In genomic region chr13:45390962-45391853, GRCm38 (mm10) we compare ENCODE assay signal across 8 mouse cellular contexts. TPM values are rescaled to one million over a fixed set of nuclear protein-coding genes. Genes with fewer than 3 reads are reported as not detected.
DNase-seq lines count a peak whose midpoint lies in the region; ATAC-seq lines count a peak whose summit lies in the region.

No protein-coding gene starts in this region.

- 15% methylated on average over 19 of the region's 19 CpGs for WGBS in liver, embryonic 15.5 days (ENCODE audit: insufficient replicate concordance)
- 64% methylated on average over 19 of the region's 19 CpGs for WGBS in neural tube, embryonic 13.5 days

- no peaks in the 10 kb centered on the region for H3K9me3 ChIP-seq in liver, embryonic 15.5 days (replicated peaks)
- no peaks in the 10 kb centered on the region for H3K9me3 ChIP-seq in neural tube, embryonic 13.5 days

- peaks cover 60% of the 10 kb centered on the region for H3K4me1 ChIP-seq in liver, embryonic 15.5 days (replicated peaks)
- H3K4me1 ChIP-seq in neural tube, embryonic 13.5 days (replicated peaks): peaks cover 45% of the 10 kb centered on the region

- H3K4me2 ChIP-seq in liver, embryonic 15.5 days: peak overlapping the region; percentile 82
- H3K4me2 ChIP-seq in neural tube, embryonic 13.5 days: peak overlapping the region; percentile 97

- peak; percentile 65 for ATAC-seq in inflammation-experienced regulatory T-cells, adult 6 months
- no peak for ATAC-seq in liver, embryonic 15.5 days (ENCODE audit: insufficient read depth)
- ATAC-seq in neural tube, embryonic 13.5 days (ENCODE audit: low read depth): no peak

- H3K9ac ChIP-seq in liver, embryonic 15.5 days: peak overlapping the region; percentile 89
- peak overlapping the region; percentile 81 for H3K9ac ChIP-seq in neural tube, embryonic 13.5 days

- peak; percentile 77 to 78 for DNase-seq in B cell, adult 2 months
- peak; percentile 31 for DNase-seq in ZHBTc4 (ENCODE audit: low read depth, low spot score)
- DNase-seq in forelimb bud, embryonic 11.5 days (ENCODE audit: low read depth, low spot score): peak; percentile 75
- DNase-seq in right cerebral cortex, adult 18-20 months: no peak
- no peak for DNase-seq in testis, postnatal 14 days (ENCODE audit: low spot score)

- H3K27me3 ChIP-seq in liver, embryonic 15.5 days: peaks cover 38% of the 10 kb centered on the region
- peaks cover 11% of the 10 kb centered on the region for H3K27me3 ChIP-seq in neural tube, embryonic 13.5 days

- H3K36me3 ChIP-seq in liver, embryonic 15.5 days (replicated peaks): peaks cover 34% of the 10 kb centered on the region
- H3K36me3 ChIP-seq in neural tube, embryonic 13.5 days: no peaks in the 10 kb centered on the region

- H3K4me3 ChIP-seq in liver, embryonic 15.5 days (replicated peaks): peak overlapping the region; percentile 89
- peak overlapping the region; percentile 73 for H3K4me3 ChIP-seq in neural tube, embryonic 13.5 days

- H3K27ac ChIP-seq in liver, embryonic 15.5 days (replicated peaks): peak overlapping the region; percentile 82
- peak overlapping the region; percentile 42; the same call in 1 of the 2 replicates for H3K27ac ChIP-seq in neural tube, embryonic 13.5 days (replicated peaks)

RNA-seq across cellular contexts. Expression of gene Mylip, which starts 1.7 kb away (rescaled TPM):
- polyA plus RNA-seq in inflammation-experienced regulatory T-cells, adult 6 months (2017; shearing (Covaris generic)): 10 to 100 TPM in 2 of 3 experiments, 1 to 10 TPM in 1; 9.4 to 14.9 (median 13.6) TPM
- polyA plus RNA-seq in liver, embryonic 15.5 days (2015; fragmentation: Nextera tagmentation; extraction: Ambion mirVana): 7.6 and 7.9 TPM in 2 replicates
- polyA plus RNA-seq in neural tube, embryonic 13.5 days (2015; fragmentation: Nextera tagmentation; extraction: Ambion mirVana): 7.9 and 10.0 TPM in 2 replicates

Comparison
In these comparisons a context has a peak if more than half of its experiments do, and no peak if none do; other contexts are left out.
1. DNase-seq: peak in B cell, adult 2 months (2 of 2), ZHBTc4 (single experiment) and forelimb bud, embryonic 11.5 days (single experiment); none in right cerebral cortex, adult 18-20 months (single experiment) and testis, postnatal 14 days (single experiment).